Mouse (Mus musculus) CH12.LX (cell line): ENCODE measurements around the gene Mapkbp1.

Experiments used
- BHLHE40 ChIP-seq: IDR thresholded peaks from 2 replicates; pipeline ENCODE4 v1.6.1; 2011; ENCODE audit warnings: mild to moderate bottlenecking, low read depth, low read length, improper control_type of control experiment
- JUND ChIP-seq: conservative IDR thresholded peaks from 2 replicates; pipeline ENCODE4 v1.6.1; 2011; ENCODE audit warnings: low read depth, low read length, improper control_type of control experiment
- MEF2A ChIP-seq: IDR thresholded peaks from 2 replicates; pipeline ENCODE4 v1.6.1; 2014; ENCODE audit warnings: low read depth, mild to moderate bottlenecking, inconsistent platforms, low read length, improper control_type of control experiment, borderline replicate concordance
- POLR2A ChIP-seq: IDR thresholded peaks from 2 replicates; pipeline ENCODE4 v1.6.1; 2011; ENCODE audit warnings: low read depth, mild to moderate bottlenecking, improper control_type of control experiment, low read length
- RCOR1 ChIP-seq: conservative IDR thresholded peaks from 2 replicates; pipeline ENCODE4 v1.6.1; 2012; ENCODE audit warnings: low read depth, mild to moderate bottlenecking, inconsistent platforms, low read length, improper control_type of control experiment
- SIN3A ChIP-seq: IDR thresholded peaks from 2 replicates; pipeline ENCODE4 v1.6.1; 2012; ENCODE audit warnings: low read length, improper control_type of control experiment, inconsistent platforms
- USF2 ChIP-seq: conservative IDR thresholded peaks from 2 replicates; pipeline ENCODE4 v1.6.1; 2011; ENCODE audit warnings: low read depth, low read length, improper control_type of control experiment

DNA sequence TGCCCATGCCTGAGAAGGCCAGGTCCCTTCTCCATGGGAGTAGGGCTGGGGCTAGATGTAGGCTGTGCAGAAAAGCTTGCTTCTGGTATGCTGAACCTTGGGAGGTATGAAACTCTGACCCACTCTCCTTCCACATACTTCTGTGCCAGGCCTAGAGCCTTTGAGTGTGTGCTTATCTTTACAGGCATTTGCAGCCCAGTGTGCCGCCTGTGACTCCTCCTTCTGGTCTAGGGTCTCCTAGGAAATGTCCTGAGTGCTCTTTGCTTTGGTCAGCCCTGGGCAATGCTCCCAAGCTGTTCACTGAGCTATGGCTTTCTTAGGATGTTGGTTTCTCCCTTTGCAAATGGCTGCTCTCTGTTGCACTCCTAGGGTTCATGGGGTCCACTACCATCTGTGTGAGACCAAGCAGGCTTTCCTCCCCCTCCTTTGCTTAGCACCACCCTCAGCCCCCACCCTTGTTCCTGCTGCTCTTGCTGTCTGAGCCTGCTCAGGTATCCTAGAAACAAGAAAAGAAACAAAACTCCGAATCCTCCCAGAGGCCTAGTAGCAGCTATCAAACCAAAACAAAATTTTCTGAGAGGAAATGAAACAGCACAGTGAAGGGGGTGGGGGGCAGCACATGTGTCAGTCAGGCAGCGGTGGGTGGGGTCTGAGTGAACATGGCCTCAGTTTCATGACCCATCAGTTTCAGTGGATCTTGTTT lies 28.5 kb downstream of the Mapkbp1 start:
- TF ChIP-seq POLR2A (no peak), JUND (no peak), RCOR1 (no peak), USF2 (no peak), SIN3A (no peak), MEF2A (no peak), BHLHE40 (no peak)
